Mouse (Mus musculus): ENCODE measurements around the gene Mdga2. TPM values are rescaled to one million over a fixed set of nuclear protein-coding genes. Genes with fewer than 3 reads are reported as not detected.

Gene Mdga2
- polyA plus RNA-seq, 1 experiment, result 0.66 TPM

GRCm38 (mm10) chr12:66679558-66679957 is 542.8 kb downstream of the Mdga2 start:
- no peaks in the 10 kb centered on the region for H3K36me3 ChIP-seq (ENCODE audit: control insufficient read depth, insufficient read depth, low read length)
- H3K4me3 ChIP-seq (ENCODE audit: control insufficient read depth, insufficient read depth, low read length), result no peak overlapping the region
- H3K4me1 ChIP-seq (replicated peaks; ENCODE audit: control insufficient read depth, insufficient read depth, low read length), result no peaks in the 10 kb centered on the region
- 88% methylated on average over 3 of the region's 3 CpGs for WGBS
- TF ChIP-seq POLR2A (IDR thresholded peaks at IDR 0.05; ENCODE audit: control insufficient read depth, extremely low read depth, insufficient read depth, low read length, poor library complexity) (no peak), CTCF (IDR thresholded peaks at IDR 0.05; ENCODE audit: borderline replicate concordance, control insufficient read depth, extremely low read depth, insufficient read depth, low read length, poor library complexity) (no peak)
- H3K27me3 ChIP-seq (ENCODE audit: control insufficient read depth, insufficient read depth, low read length), result no peaks in the 10 kb centered on the region
- no peak for DNase-seq
- H3K27ac ChIP-seq (ENCODE audit: control insufficient read depth, insufficient read depth, low read length), result no peak overlapping the region

GRCm38 (mm10) chr12:66648605-66649552 is 573.5 kb downstream of the Mdga2 start:
- Histone ChIP-seq H3K4me1 (replicated peaks; ENCODE audit: control insufficient read depth, insufficient read depth, low read length) (no peaks in the 10 kb centered on the region), H3K36me3 (ENCODE audit: control insufficient read depth, insufficient read depth, low read length) (no peaks in the 10 kb centered on the region), H3K27ac (ENCODE audit: control insufficient read depth, insufficient read depth, low read length) (no peak overlapping the region), H3K27me3 (ENCODE audit: control insufficient read depth, insufficient read depth, low read length) (no peaks in the 10 kb centered on the region), H3K4me3 (ENCODE audit: control insufficient read depth, insufficient read depth, low read length) (no peak overlapping the region)
- DNase-seq, result no peak
- 89% methylated on average over 12 of the region's 12 CpGs for whole genome bisulfite sequencing
- TF ChIP-seq POLR2A (IDR thresholded peaks at IDR 0.05; ENCODE audit: control insufficient read depth, extremely low read depth, insufficient read depth, low read length, poor library complexity) (no peak), CTCF (IDR thresholded peaks at IDR 0.05; ENCODE audit: borderline replicate concordance, control insufficient read depth, extremely low read depth, insufficient read depth, low read length, poor library complexity) (no peak)

- no peaks in the 10 kb centered on the region for H3K4me1 ChIP-seq (replicated peaks; ENCODE audit: control insufficient read depth, insufficient read depth, low read length)
- no peak overlapping the region for H3K4me3 ChIP-seq (ENCODE audit: control insufficient read depth, insufficient read depth, low read length)
- no peaks in the 10 kb centered on the region for H3K27me3 ChIP-seq (ENCODE audit: control insufficient read depth, insufficient read depth, low read length)
- DNase-seq, result no peak
- TF ChIP-seq CTCF (IDR thresholded peaks at IDR 0.05; ENCODE audit: borderline replicate concordance, control insufficient read depth, extremely low read depth, insufficient read depth, low read length, poor library complexity) (no peak), POLR2A (IDR thresholded peaks at IDR 0.05; ENCODE audit: control insufficient read depth, extremely low read depth, insufficient read depth, low read length, poor library complexity) (no peak)
- H3K36me3 ChIP-seq (ENCODE audit: control insufficient read depth, insufficient read depth, low read length), result no peaks in the 10 kb centered on the region
- H3K27ac ChIP-seq (ENCODE audit: control insufficient read depth, insufficient read depth, low read length), result no peak overlapping the region
- 83% methylated on average over 1 of the region's 1 CpGs for WGBS
Measured at GRCm38 (mm10) chr12:66640408-66640807, 581.9 kb downstream of the Mdga2 start.

GRCm38 (mm10) chr12:66619944-66620343 is 602.4 kb downstream of the Mdga2 start:
- no peak overlapping the region for H3K4me3 ChIP-seq (ENCODE audit: control insufficient read depth, insufficient read depth, low read length)
- H3K36me3 ChIP-seq (ENCODE audit: control insufficient read depth, insufficient read depth, low read length), result no peaks in the 10 kb centered on the region
- TF ChIP-seq POLR2A (IDR thresholded peaks at IDR 0.05; ENCODE audit: control insufficient read depth, extremely low read depth, insufficient read depth, low read length, poor library complexity), result no peak
- TF ChIP-seq CTCF (IDR thresholded peaks at IDR 0.05; ENCODE audit: borderline replicate concordance, control insufficient read depth, extremely low read depth, insufficient read depth, low read length, poor library complexity), result no peak
- no peak for DNase-seq
- H3K4me1 ChIP-seq (replicated peaks; ENCODE audit: control insufficient read depth, insufficient read depth, low read length), result no peaks in the 10 kb centered on the region
- H3K27me3 ChIP-seq (ENCODE audit: control insufficient read depth, insufficient read depth, low read length), result no peaks in the 10 kb centered on the region
- no peak overlapping the region for H3K27ac ChIP-seq (ENCODE audit: control insufficient read depth, insufficient read depth, low read length)
- 28% methylated on average over 3 of the region's 3 CpGs for WGBS

- TF ChIP-seq CTCF (IDR thresholded peaks at IDR 0.05; ENCODE audit: borderline replicate concordance, control insufficient read depth, extremely low read depth, insufficient read depth, low read length, poor library complexity) (no peak), POLR2A (IDR thresholded peaks at IDR 0.05; ENCODE audit: control insufficient read depth, extremely low read depth, insufficient read depth, low read length, poor library complexity) (no peak)
- DNase-seq, result no peak
- no peaks in the 10 kb centered on the region for H3K27me3 ChIP-seq (ENCODE audit: control insufficient read depth, insufficient read depth, low read length)
- H3K4me1 ChIP-seq (replicated peaks; ENCODE audit: control insufficient read depth, insufficient read depth, low read length), result no peaks in the 10 kb centered on the region
- H3K4me3 ChIP-seq (ENCODE audit: control insufficient read depth, insufficient read depth, low read length), result no peak overlapping the region
- no peak overlapping the region for H3K27ac ChIP-seq (ENCODE audit: control insufficient read depth, insufficient read depth, low read length)
- H3K36me3 ChIP-seq (ENCODE audit: control insufficient read depth, insufficient read depth, low read length), result no peaks in the 10 kb centered on the region
- 63% methylated on average over 1 of the region's 1 CpGs for WGBS
Measured at GRCm38 (mm10) chr12:66591617-66592230, 630.6 kb downstream of the Mdga2 start.

- no peaks in the 10 kb centered on the region for H3K4me1 ChIP-seq (replicated peaks; ENCODE audit: control insufficient read depth, insufficient read depth, low read length)
- no peaks in the 10 kb centered on the region for H3K27me3 ChIP-seq (ENCODE audit: control insufficient read depth, insufficient read depth, low read length)
- H3K36me3 ChIP-seq (ENCODE audit: control insufficient read depth, insufficient read depth, low read length), result no peaks in the 10 kb centered on the region
- no peak overlapping the region for H3K27ac ChIP-seq (ENCODE audit: control insufficient read depth, insufficient read depth, low read length)
- TF ChIP-seq POLR2A (IDR thresholded peaks at IDR 0.05; ENCODE audit: control insufficient read depth, extremely low read depth, insufficient read depth, low read length, poor library complexity), result no peak
- no peak for TF ChIP-seq CTCF (IDR thresholded peaks at IDR 0.05; ENCODE audit: borderline replicate concordance, control insufficient read depth, extremely low read depth, insufficient read depth, low read length, poor library complexity)
- WGBS, result 98% methylated on average over 1 of the region's 1 CpGs
- no peak for DNase-seq
- H3K4me3 ChIP-seq (ENCODE audit: control insufficient read depth, insufficient read depth, low read length), result no peak overlapping the region
Measured at GRCm38 (mm10) chr12:66565396-66565795, 657.0 kb downstream of the Mdga2 start.
